In genomic region chr8:85336211-85336933, GRCm38 (mm10) we compare ENCODE assay signal across 16 mouse cellular contexts.
"Had no signal": no experiment of that assay in that cellular context is flagged by ENCODE, and none has a peak within 500 bp of the region (broad histone marks: within the 10 kb centered on the region; RNA-seq: fewer than 3 reads in every experiment).

No protein-coding gene starts in this region.

- H3K36me3 ChIP-seq: limb, embryonic 12.5 days; lung, embryonic 15.5 days; midbrain, embryonic 15.5 days; neural tube, embryonic 12.5 days had no signal

- DNase-seq: kidney, adult 8-10 months; kidney, postnatal 36 days; layer of hippocampus, adult 9-11 months; layer of hippocampus, postnatal 36 days; lung, postnatal 14 days; right cerebral cortex, postnatal 4 days; spleen, adult 18-20 months; thymus, adult 2 months; thymus, postnatal 25 days had no signal

- H3K9ac ChIP-seq: limb, embryonic 12.5 days; lung, embryonic 15.5 days; midbrain, embryonic 15.5 days; neural tube, embryonic 12.5 days had no signal

- H3K27me3 ChIP-seq: limb, embryonic 12.5 days; lung, embryonic 15.5 days; midbrain, embryonic 15.5 days; neural tube, embryonic 12.5 days had no signal

- H3K27ac ChIP-seq: limb, embryonic 12.5 days; lung, embryonic 15.5 days; macrophage; midbrain, embryonic 15.5 days; neural tube, embryonic 12.5 days had no signal

- H3K9me3 ChIP-seq: limb, embryonic 12.5 days; lung, embryonic 15.5 days; megakaryocyte, embryonic 14.5 days; midbrain, embryonic 15.5 days; neural tube, embryonic 12.5 days had no signal

- H3K4me3 ChIP-seq: limb, embryonic 12.5 days; lung, embryonic 15.5 days; megakaryocyte, embryonic 14.5 days; midbrain, embryonic 15.5 days; neural tube, embryonic 12.5 days had no signal

- H3K4me1 ChIP-seq: limb, embryonic 12.5 days; lung, embryonic 15.5 days; midbrain, embryonic 15.5 days; neural tube, embryonic 12.5 days had no signal

- ATAC-seq: midbrain, embryonic 15.5 days had no signal

- H3K4me2 ChIP-seq: limb, embryonic 12.5 days; lung, embryonic 15.5 days; midbrain, embryonic 11.5 days; midbrain, embryonic 15.5 days; neural tube, embryonic 12.5 days had no signal
